Mouse (Mus musculus) c-Kit-positive CD71-negative TER-119-negative erythroid progenitor cells, embryonic 14.5 days (primary cell): ENCODE results near the gene Dhx33.

Experiments used
- DNase-seq: peaks from one replicate; pipeline ENCODE4 v3.0.0-alpha.2; 2013; ENCODE audit warnings: low read depth

Dhx33 gene

GRCm38 (mm10) chr11:71004316-71004773, at the start of gene Dhx33:
TSS of gene Dhx33 (minus strand) at chr11:71004437.
- DNase-seq = peak; percentile 96

GRCm38 (mm10) chr11:71052554-71052953, 48.3 kb upstream of the Dhx33 start:
- DNase-seq = no peak

GRCm38 (mm10) chr11:71039526-71040298, 35.5 kb upstream of the Dhx33 start:
- DNase-seq = no peak

GRCm38 (mm10) chr11:71033163-71033761, 29.0 kb upstream of the Dhx33 start, which contains the start of gene 6330403K07Rik:
TSS of gene 6330403K07Rik (minus strand) at chr11:71033513.
- DNase-seq = no peak

- no peak for DNase-seq
Measured at GRCm38 (mm10) chr11:71032491-71033162, 28.4 kb upstream of the Dhx33 start.

- no peak for DNase-seq
Measured at GRCm38 (mm10) chr11:71032070-71032469, 27.8 kb upstream of the Dhx33 start.

GRCm38 (mm10) chr11:71029403-71030118, 25.3 kb upstream of the Dhx33 start:
- no peak for DNase-seq

- no peak for DNase-seq
Measured at GRCm38 (mm10) chr11:71028280-71028679, 24.0 kb upstream of the Dhx33 start.

- peak; percentile 94 for DNase-seq
Measured at GRCm38 (mm10) chr11:71019201-71020068, 15.2 kb upstream of the Dhx33 start, which contains the start of the genes Mis12 and Derl2. TSS of gene Mis12 (plus strand) at chr11:71019611. TSS of gene Derl2 (minus strand) at chr11:71019841.

- DNase-seq = no peak
Measured at GRCm38 (mm10) chr11:71018416-71019200, 14.4 kb upstream of the Dhx33 start.

- DNase-seq = no peak
Measured at GRCm38 (mm10) chr11:71017051-71017450, 12.8 kb upstream of the Dhx33 start.

- DNase-seq = no peak
Measured at GRCm38 (mm10) chr11:71012743-71013142, 8.5 kb upstream of the Dhx33 start.

GRCm38 (mm10) chr11:71008321-71008720, 4.1 kb upstream of the Dhx33 start:
- no peak for DNase-seq

GRCm38 (mm10) chr11:71007831-71008230, 3.6 kb upstream of the Dhx33 start:
- no peak for DNase-seq

GRCm38 (mm10) chr11:71007026-71007425, 2.8 kb upstream of the Dhx33 start:
- no peak for DNase-seq

- no peak for DNase-seq
Measured at GRCm38 (mm10) chr11:71005046-71005445, 809 bp upstream of the Dhx33 start.

- DNase-seq = peak; percentile 45
Measured at GRCm38 (mm10) chr11:71003611-71004315, 474 bp downstream of the Dhx33 start.

GRCm38 (mm10) chr11:71001167-71001566, 3.1 kb downstream of the Dhx33 start:
- DNase-seq = no peak

GRCm38 (mm10) chr11:70982557-70983228, 21.5 kb downstream of the Dhx33 start, which contains the start of gene C1qbp:
TSS of gene C1qbp (minus strand) at chr11:70983026.
- DNase-seq = peak; percentile 82
